8 mouse cellular contexts compared by ENCODE assay signal in the genomic region with DNA sequence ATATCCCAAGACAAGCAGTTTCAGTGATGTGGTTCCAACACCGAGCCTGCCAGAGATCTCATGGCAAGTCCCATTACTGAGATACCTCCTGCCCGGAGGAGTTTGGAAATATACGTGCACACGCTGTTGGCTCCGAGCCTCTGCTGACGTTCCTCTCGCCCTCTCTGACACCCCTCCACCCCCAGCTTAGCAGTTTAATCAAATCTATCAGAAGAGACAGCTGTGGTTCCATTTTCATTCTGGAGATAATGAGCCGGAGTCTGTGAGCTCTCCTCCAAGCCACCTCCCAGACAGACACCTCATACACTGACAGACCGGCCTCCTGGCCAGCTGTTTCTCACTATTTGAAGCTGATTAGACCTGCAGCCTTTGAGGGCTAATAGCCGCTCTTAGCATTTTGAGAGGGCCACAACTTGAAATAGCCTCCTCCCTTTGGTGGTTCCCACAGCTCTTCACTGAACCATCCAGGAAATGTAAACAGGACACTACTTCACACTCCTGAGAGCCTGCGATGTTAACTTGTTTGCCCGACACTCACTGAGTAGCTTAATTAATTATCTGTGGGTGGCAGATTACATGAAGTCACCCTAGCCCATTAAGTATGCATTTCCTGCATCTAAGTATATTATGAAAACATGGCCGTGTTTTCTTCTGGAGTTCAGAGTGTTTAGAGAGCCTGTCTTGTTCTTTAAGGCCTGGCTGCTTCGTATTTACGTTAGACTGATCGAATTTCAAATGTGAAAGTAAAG.
DNase-seq lines count a peak whose midpoint lies in the region; ATAC-seq and TF ChIP-seq lines count a peak whose summit lies in the region.

No protein-coding gene starts in this region.

- no peaks in the 10 kb centered on the region for H3K9me3 ChIP-seq in kidney, postnatal 0 days (replicated peaks; ENCODE audit: low read length)
- H3K9me3 ChIP-seq in limb, embryonic 10.5 days (replicated peaks), result no peaks in the 10 kb centered on the region
- no peaks in the 10 kb centered on the region for H3K9me3 ChIP-seq in midbrain, postnatal 0 days (ENCODE audit: low read length)

- H3K4me3 ChIP-seq in kidney, postnatal 0 days (replicated peaks; ENCODE audit: low read depth, low read length), result no peak overlapping the region
- H3K4me3 ChIP-seq in embryonic fibroblast, embryonic 13.5 days (ENCODE audit: insufficient read depth, low read length), result peak overlapping the region; percentile 8; the same call in 1 of the 2 replicates
- H3K4me3 ChIP-seq in limb, embryonic 10.5 days, result peak overlapping the region; percentile 41
- no peak overlapping the region for H3K4me3 ChIP-seq in midbrain, postnatal 0 days (ENCODE audit: low read depth, low read length)

- TF ChIP-seq POLR2A in embryonic fibroblast, embryonic 13.5 days (IDR thresholded peaks at IDR 0.05; ENCODE audit: low read depth, low read length), result no peak; the same call in 1 of the 2 replicates

- no peaks in the 10 kb centered on the region for H3K27me3 ChIP-seq in kidney, postnatal 0 days (ENCODE audit: insufficient read depth, low read length)
- H3K27me3 ChIP-seq in limb, embryonic 10.5 days (ENCODE audit: low read depth, poor library complexity, severe bottlenecking), result no peaks in the 10 kb centered on the region
- H3K27me3 ChIP-seq in midbrain, postnatal 0 days (ENCODE audit: insufficient read depth, low read length), result no peaks in the 10 kb centered on the region

- peak; percentile 40; the same call in 1 of the 2 replicates for ATAC-seq in kidney, postnatal 0 days (replicated peaks; ENCODE audit: low FRiP score, low read depth)
- no peak for ATAC-seq in midbrain, postnatal 0 days (ENCODE audit: low FRiP score)
- no peak for ATAC-seq in frontal cortex, adult (ENCODE audit: low TSS enrichment)

- 12% methylated on average over 16 of the region's 16 CpGs for WGBS in kidney, postnatal 0 days
- WGBS in limb, embryonic 10.5 days, result 3% methylated on average over 16 of the region's 16 CpGs
- WGBS in midbrain, postnatal 0 days, result 29% methylated on average over 16 of the region's 16 CpGs

- peak overlapping the region; percentile 76 for H3K4me2 ChIP-seq in kidney, postnatal 0 days (ENCODE audit: low read length)
- no peak overlapping the region; the same call in 1 of the 2 replicates for H3K4me2 ChIP-seq in midbrain, postnatal 0 days (ENCODE audit: low read depth, low read length, poor library complexity, severe bottlenecking)

- H3K36me3 ChIP-seq in kidney, postnatal 0 days (ENCODE audit: insufficient read depth, low read length), result no peaks in the 10 kb centered on the region
- 0 out of 2 replicates have a peak, but pooled peaks cover 2% of the 10 kb centered on the region for H3K36me3 ChIP-seq in limb, embryonic 10.5 days
- no peaks in the 10 kb centered on the region for H3K36me3 ChIP-seq in midbrain, postnatal 0 days (ENCODE audit: insufficient read depth, low read length)

- no peak overlapping the region for H3K9ac ChIP-seq in kidney, postnatal 0 days (ENCODE audit: low read depth, low read length)
- no peak overlapping the region for H3K9ac ChIP-seq in midbrain, postnatal 0 days (replicated peaks; ENCODE audit: low read length, poor library complexity, severe bottlenecking)

- H3K27ac ChIP-seq in kidney, postnatal 0 days, result peak overlapping the region; percentile 58
- peak overlapping the region; percentile 94 for H3K27ac ChIP-seq in embryonic fibroblast, embryonic 13.5 days (ENCODE audit: insufficient read depth, low read length)
- peak overlapping the region; percentile 88 for H3K27ac ChIP-seq in limb, embryonic 10.5 days
- no peak overlapping the region for H3K27ac ChIP-seq in midbrain, postnatal 0 days (ENCODE audit: low read depth, low read length)

- H3K4me1 ChIP-seq in kidney, postnatal 0 days (replicated peaks; ENCODE audit: insufficient read depth, low read length), result 0 out of 2 replicates have a peak, but pooled peaks cover 5% of the 10 kb centered on the region
- peaks cover 17% of the 10 kb centered on the region for H3K4me1 ChIP-seq in embryonic fibroblast, embryonic 13.5 days (ENCODE audit: control insufficient read depth, insufficient read depth, low read length)
- peaks cover 61% of the 10 kb centered on the region for H3K4me1 ChIP-seq in limb, embryonic 10.5 days
- H3K4me1 ChIP-seq in midbrain, postnatal 0 days (ENCODE audit: insufficient read depth, low read length), result peaks cover 8% of the 10 kb centered on the region; the same call in 1 of the 2 replicates

- no peak for TF ChIP-seq CTCF in kidney, postnatal 0 days (IDR thresholded peaks at IDR 0.05; ENCODE audit: low read depth)
- no peak for TF ChIP-seq CTCF in embryonic fibroblast, embryonic 13.5 days (IDR thresholded peaks at IDR 0.05; ENCODE audit: borderline replicate concordance, insufficient read depth, low read length)
- TF ChIP-seq CTCF in midbrain, postnatal 0 days (IDR thresholded peaks at IDR 0.05), result no peak

- peak; percentile 52 for DNase-seq in kidney, postnatal 0 days (ENCODE audit: low spot score)
- DNase-seq in kidney, postnatal 10 days, result no peak
- DNase-seq in limb, embryonic 10.5 days (ENCODE audit: low spot score), result peak; percentile 48
- DNase-seq in midbrain, postnatal 0 days (ENCODE audit: low spot score), result peak; percentile 21
- no peak for DNase-seq in thymus, postnatal 10 days (ENCODE audit: low spot score in 2 of 2)
- no peak for DNase-seq in urinary bladder, postnatal 36 days (ENCODE audit: low spot score in 2 of 2)

Comparison
In these comparisons a context has a peak if more than half of its experiments do, and no peak if none do; other contexts are left out.
1. DNase-seq: peak in kidney, postnatal 0 days (single experiment), limb, embryonic 10.5 days (single experiment) and midbrain, postnatal 0 days (single experiment); none in kidney, postnatal 10 days (single experiment), thymus, postnatal 10 days (0 of 2) and urinary bladder, postnatal 36 days (0 of 2).
2. H3K4me3 ChIP-seq: peak in embryonic fibroblast, embryonic 13.5 days (single experiment) and limb, embryonic 10.5 days (single experiment); none in kidney, postnatal 0 days (single experiment) and midbrain, postnatal 0 days (single experiment).